Mouse (Mus musculus): ENCODE results near the gene Insig2. TPM values are rescaled to one million over a fixed set of nuclear protein-coding genes. Genes with fewer than 3 reads are reported as not detected.

Gene Insig2
- polyA plus RNA-seq, 1 experiment from 2014 or later: 49.3 TPM

DNA sequence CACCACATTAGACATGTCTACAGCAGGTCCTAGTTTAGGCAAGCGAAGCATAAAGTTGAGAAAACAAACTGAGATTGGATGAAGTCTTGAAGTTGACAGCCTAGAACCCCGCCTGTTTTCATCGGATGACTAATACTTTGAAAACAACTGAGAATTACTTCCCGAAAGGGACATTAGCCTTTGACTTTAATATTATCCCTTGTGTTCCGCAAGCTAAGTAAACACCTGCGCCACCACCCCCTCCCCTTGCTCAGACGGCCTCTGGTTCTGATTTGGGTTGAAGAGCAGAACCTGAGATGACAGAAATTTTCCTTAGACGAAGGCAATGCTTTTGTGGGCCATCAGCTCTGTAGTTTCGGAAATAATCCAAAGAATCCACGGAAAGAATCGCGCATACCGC lies 18.2 kb upstream of the Insig2 start:
- 91% methylated on average over 13 of the region's 13 CpGs for WGBS
- Histone ChIP-seq H3K27me3 (replicated peaks) (no peaks in the 10 kb centered on the region), H3K4me2 (no peak overlapping the region), H3K9me3 (replicated peaks) (no peaks in the 10 kb centered on the region), H3K9ac (replicated peaks) (no peak overlapping the region), H3K27ac (replicated peaks) (no peak overlapping the region), H3K4me3 (replicated peaks) (no peak overlapping the region), H3K4me1 (no peaks in the 10 kb centered on the region), H3K36me3 (no peaks in the 10 kb centered on the region)
- no peak for ATAC-seq (ENCODE audit: low FRiP score)

- H3K27me3 ChIP-seq (replicated peaks): no peaks in the 10 kb centered on the region
- 82% methylated on average over 4 of the region's 4 CpGs for WGBS
- no peaks in the 10 kb centered on the region for H3K36me3 ChIP-seq
- H3K9ac ChIP-seq (replicated peaks): no peak overlapping the region
- no peak overlapping the region for H3K4me3 ChIP-seq (replicated peaks)
- no peaks in the 10 kb centered on the region for H3K9me3 ChIP-seq (replicated peaks)
- no peaks in the 10 kb centered on the region for H3K4me1 ChIP-seq
- no peak overlapping the region for H3K27ac ChIP-seq (replicated peaks)
- ATAC-seq (ENCODE audit: low FRiP score): no peak
- H3K4me2 ChIP-seq: no peak overlapping the region
These were observed 16.8 kb upstream of the Insig2 start for GRCm38 (mm10) chr1:121348875-121349847.

- Histone ChIP-seq H3K27ac (replicated peaks) (no peak overlapping the region), H3K27me3 (replicated peaks) (no peaks in the 10 kb centered on the region), H3K9ac (replicated peaks) (no peak overlapping the region), H3K4me1 (no peaks in the 10 kb centered on the region), H3K4me3 (replicated peaks) (no peak overlapping the region), H3K4me2 (no peak overlapping the region), H3K9me3 (replicated peaks) (no peaks in the 10 kb centered on the region), H3K36me3 (no peaks in the 10 kb centered on the region)
- no peak for ATAC-seq (ENCODE audit: low FRiP score)
- 64% methylated on average over 5 of the region's 5 CpGs for WGBS
These were observed 11.6 kb upstream of the Insig2 start for GRCm38 (mm10) chr1:121343966-121344365.

DNA sequence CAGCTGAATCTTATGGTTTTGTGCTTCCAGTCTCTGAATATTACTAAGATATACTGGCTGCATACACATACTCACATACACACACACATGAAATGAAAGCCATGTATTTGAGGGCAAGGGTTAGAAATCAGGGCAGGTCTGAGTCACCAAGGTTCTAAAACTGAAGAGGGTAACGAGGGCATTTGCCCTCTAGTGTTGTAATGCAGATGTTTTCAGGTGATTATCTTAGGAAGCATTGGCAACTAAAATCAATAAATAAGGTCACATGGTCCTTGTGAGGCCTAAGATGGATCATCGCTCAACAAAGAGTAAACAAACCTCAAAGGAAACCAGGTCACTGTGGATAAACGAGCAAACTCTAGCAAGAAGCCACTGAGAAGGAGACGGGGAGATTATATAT lies 3.4 kb upstream of the Insig2 start:
- Histone ChIP-seq H3K9me3 (replicated peaks) (no peaks in the 10 kb centered on the region), H3K36me3 (no peaks in the 10 kb centered on the region), H3K27me3 (replicated peaks) (no peaks in the 10 kb centered on the region), H3K4me1 (no peaks in the 10 kb centered on the region), H3K9ac (replicated peaks) (no peak overlapping the region), H3K4me2 (no peak overlapping the region), H3K4me3 (replicated peaks) (no peak overlapping the region), H3K27ac (replicated peaks) (no peak overlapping the region)
- 79% methylated on average over 4 of the region's 4 CpGs for WGBS
- ATAC-seq (ENCODE audit: low FRiP score): no peak

DNA sequence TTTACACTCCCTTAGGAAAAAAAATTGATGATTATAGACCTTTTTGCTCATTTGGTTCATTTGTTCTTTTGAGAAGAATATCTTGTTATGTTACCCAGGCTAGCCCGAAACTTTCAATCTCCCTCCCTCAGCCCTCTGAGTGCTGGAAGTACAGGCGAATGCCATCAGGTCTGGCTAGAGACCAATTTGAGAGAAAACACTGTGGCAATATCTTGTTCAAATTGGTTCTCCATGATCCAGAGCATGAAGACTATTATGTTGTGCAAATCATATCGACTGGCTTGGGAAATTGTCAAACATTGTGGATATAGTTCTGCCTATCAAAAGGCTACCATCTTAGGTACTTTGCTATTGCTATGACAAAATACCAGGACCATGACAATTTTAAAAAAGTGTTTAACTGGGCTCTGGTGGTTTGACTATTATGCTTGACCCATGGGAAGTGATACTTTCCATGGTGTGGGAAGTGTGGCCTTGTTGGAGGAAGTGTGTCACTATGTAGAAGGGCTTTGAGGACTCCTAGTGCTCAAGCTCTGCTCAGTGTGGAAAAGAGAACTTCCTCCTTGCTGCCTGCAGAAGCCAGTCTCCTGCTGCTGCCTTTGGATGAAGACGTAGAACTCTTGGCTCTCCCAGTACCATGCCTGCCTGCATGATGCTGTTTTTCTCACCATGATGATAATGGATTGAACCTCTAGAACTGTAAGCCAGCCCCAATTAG lies 1.8 kb upstream of the Insig2 start:
- WGBS: 94% methylated on average over 4 of the region's 4 CpGs
- Histone ChIP-seq H3K27ac (replicated peaks) (no peak overlapping the region), H3K4me1 (0 out of 2 replicates have a peak, but pooled peaks cover 3% of the 10 kb centered on the region), H3K9ac (replicated peaks) (no peak overlapping the region), H3K27me3 (replicated peaks) (no peaks in the 10 kb centered on the region), H3K9me3 (replicated peaks) (no peaks in the 10 kb centered on the region), H3K36me3 (no peaks in the 10 kb centered on the region), H3K4me2 (no peak overlapping the region), H3K4me3 (replicated peaks) (no peak overlapping the region)
- ATAC-seq (ENCODE audit: low FRiP score): no peak

- no peaks in the 10 kb centered on the region for H3K36me3 ChIP-seq
These were observed 1.8 kb downstream of the Insig2 start for GRCm38 (mm10) chr1:121330621-121331020.

GRCm38 (mm10) chr1:121329391-121329790 lies 3.0 kb downstream of the Insig2 start:
- no peak overlapping the region for H3K9ac ChIP-seq (replicated peaks)
- H3K27ac ChIP-seq (replicated peaks): no peak overlapping the region
- no peak overlapping the region for H3K4me2 ChIP-seq
- no peaks in the 10 kb centered on the region for H3K9me3 ChIP-seq (replicated peaks)
- no peaks in the 10 kb centered on the region for H3K36me3 ChIP-seq
- peaks cover 30% of the 10 kb centered on the region for H3K4me1 ChIP-seq
- H3K27me3 ChIP-seq (replicated peaks): no peaks in the 10 kb centered on the region
- ATAC-seq (ENCODE audit: low FRiP score): no peak
- H3K4me3 ChIP-seq (replicated peaks): no peak overlapping the region
- WGBS: 87% methylated on average over 2 of the region's 2 CpGs

More at GRCm38 (mm10) chr1:121330621-121331020, 1.8 kb downstream of the Insig2 start:
- Histone ChIP-seq H3K27me3 (replicated peaks) (no peaks in the 10 kb centered on the region), H3K4me1 (peaks cover 26% of the 10 kb centered on the region), H3K9me3 (replicated peaks) (no peaks in the 10 kb centered on the region), H3K9ac (replicated peaks) (no peak overlapping the region), H3K27ac (replicated peaks) (no peak overlapping the region), H3K4me2 (no peak overlapping the region), H3K4me3 (replicated peaks) (no peak overlapping the region)
- 95% methylated on average over 2 of the region's 2 CpGs for WGBS
- no peak for ATAC-seq (ENCODE audit: low FRiP score)

GRCm38 (mm10) chr1:121328193-121328555 lies 4.2 kb downstream of the Insig2 start:
- Histone ChIP-seq H3K36me3 (no peaks in the 10 kb centered on the region), H3K4me2 (peak overlapping the region; percentile 75), H3K4me3 (replicated peaks) (peak overlapping the region; percentile 88), H3K9ac (replicated peaks) (peak overlapping the region; percentile 82), H3K9me3 (replicated peaks) (no peaks in the 10 kb centered on the region), H3K4me1 (peaks cover 37% of the 10 kb centered on the region), H3K27ac (replicated peaks) (peak overlapping the region; percentile 95), H3K27me3 (replicated peaks) (no peaks in the 10 kb centered on the region)
- ATAC-seq (ENCODE audit: low FRiP score): peak; percentile 68
- WGBS: 3% methylated on average over 7 of the region's 7 CpGs

DNA sequence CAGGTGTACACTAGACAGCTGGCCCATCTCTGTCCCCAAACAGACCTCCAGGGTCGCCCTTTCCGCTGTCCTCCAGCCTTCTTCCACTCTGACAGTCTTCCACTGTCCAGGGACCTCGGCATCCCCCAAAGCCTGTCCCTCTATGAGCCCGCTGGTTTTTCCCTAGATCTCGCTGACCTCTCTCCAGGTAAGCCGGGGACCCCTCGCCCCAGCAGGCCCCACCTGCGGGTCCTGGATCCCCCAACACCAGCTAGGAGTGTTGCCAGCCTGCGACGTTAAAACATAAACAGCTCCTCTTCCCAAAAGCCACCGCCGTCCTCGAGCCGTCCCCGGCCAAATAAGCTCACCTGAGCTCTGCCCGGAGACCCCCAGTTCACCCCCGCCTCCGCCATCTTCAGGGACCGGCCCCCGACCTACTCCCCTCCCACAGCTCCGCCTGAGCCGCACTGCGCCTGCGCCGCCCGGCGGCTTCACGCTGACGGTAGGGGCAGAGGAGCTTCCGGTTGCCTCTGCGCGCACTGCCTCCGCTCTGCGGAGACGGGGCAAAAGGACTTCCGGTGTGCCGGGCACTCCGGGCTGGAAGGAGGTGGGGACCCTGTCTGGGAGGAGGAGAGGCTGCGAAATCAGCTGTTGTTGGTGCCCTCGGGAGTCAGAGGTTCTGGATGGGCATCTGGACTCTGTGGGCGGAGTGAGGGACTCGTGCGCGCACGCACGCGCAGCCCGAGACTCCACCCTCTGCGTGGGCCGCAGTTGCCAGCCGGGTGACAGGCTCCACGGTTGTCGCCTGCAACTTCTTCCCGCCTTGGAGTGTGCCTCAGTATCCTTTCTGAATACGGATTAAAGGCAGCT lies 4.8 kb downstream of the Insig2 start:
- Histone ChIP-seq H3K27ac (replicated peaks) (peak overlapping the region; percentile 95), H3K4me1 (peaks cover 41% of the 10 kb centered on the region), H3K9ac (replicated peaks) (peak overlapping the region; percentile 82), H3K36me3 (no peaks in the 10 kb centered on the region), H3K9me3 (replicated peaks) (no peaks in the 10 kb centered on the region), H3K4me3 (replicated peaks) (peak overlapping the region; percentile 88), H3K4me2 (peak overlapping the region; percentile 75), H3K27me3 (replicated peaks) (no peaks in the 10 kb centered on the region)
- WGBS: under 1% methylated on average over 55 of the region's 55 CpGs
- peak; percentile 98 for ATAC-seq (ENCODE audit: low FRiP score)

- 28% methylated on average over 18 of the region's 18 CpGs for WGBS
- peak overlapping the region; percentile 95 for H3K27ac ChIP-seq (replicated peaks)
These were observed 5.6 kb downstream of the Insig2 start for GRCm38 (mm10) chr1:121326591-121327343.

GRCm38 (mm10) chr1:121323501-121323900 lies 8.9 kb downstream of the Insig2 start:
- Histone ChIP-seq H3K4me3 (replicated peaks) (no peak overlapping the region), H3K9ac (replicated peaks) (no peak overlapping the region), H3K9me3 (replicated peaks) (no peaks in the 10 kb centered on the region), H3K27ac (replicated peaks) (no peak overlapping the region), H3K36me3 (no peaks in the 10 kb centered on the region), H3K4me1 (peaks cover 44% of the 10 kb centered on the region), H3K4me2 (no peak overlapping the region), H3K27me3 (replicated peaks) (no peaks in the 10 kb centered on the region)
- ATAC-seq (ENCODE audit: low FRiP score): no peak
- WGBS: 83% methylated on average over 4 of the region's 4 CpGs

More at GRCm38 (mm10) chr1:121326591-121327343, 5.6 kb downstream of the Insig2 start:
- no peaks in the 10 kb centered on the region for H3K36me3 ChIP-seq
- 0 out of 2 replicates have a peak, but pooled peaks have one; percentile 0 for ATAC-seq (ENCODE audit: low FRiP score)
- peak overlapping the region; percentile 82 for H3K9ac ChIP-seq (replicated peaks)
- no peaks in the 10 kb centered on the region for H3K27me3 ChIP-seq (replicated peaks)
- H3K4me1 ChIP-seq: peaks cover 47% of the 10 kb centered on the region
- peak overlapping the region; percentile 75 for H3K4me2 ChIP-seq
- H3K4me3 ChIP-seq (replicated peaks): peak overlapping the region; percentile 88
- H3K9me3 ChIP-seq (replicated peaks): no peaks in the 10 kb centered on the region
